Mouse (Mus musculus) MEL (cell line): Measurements from ENCODE around the gene Efr3b. TPM values are rescaled to one million over a fixed set of nuclear protein-coding genes. Genes with fewer than 3 reads are reported as not detected.

Experiments used
- DNase-seq: peaks from one replicate; pipeline ENCODE4 v3.0.0; 2011; ENCODE audit warnings: low read depth, low spot score
- H3K27ac ChIP-seq: 2 replicates; pipeline ENCODE4 v1.5.1; 2012; ENCODE audit warnings: low read depth, mild to moderate bottlenecking, control low read depth, low read length, moderate library complexity; ENCODE audit not compliant: control insufficient read depth
- H3K27me3 ChIP-seq, 2 experiments: fragments of 150-350 bp in 1 of 2; sonication (generic) in 1 of 2; 2 replicates each; pipeline ENCODE4 v1.6.1; 2012; ENCODE audit warnings: low read length in 2 of 2, mild to moderate bottlenecking in 2 of 2, improper control_type of control experiment in 1 of 2, moderate library complexity in 1 of 2; ENCODE audit not compliant: insufficient read depth in 2 of 2, control insufficient read depth in 1 of 2
- H3K36me3 ChIP-seq, 2 experiments: 2 replicates each; pipeline ENCODE4 v1.6.1; 2012 to 2014; ENCODE audit warnings: low read length in 2 of 2, improper control_type of control experiment in 1 of 2, inconsistent platforms in 1 of 2, mild to moderate bottlenecking in 1 of 2; ENCODE audit not compliant: insufficient read depth in 2 of 2, control insufficient read depth in 1 of 2
- H3K4me1 ChIP-seq, 2 experiments: fragments of 150-350 bp in 1 of 2; sonication (generic) in 1 of 2; 2 replicates each; pipeline ENCODE4 v1.6.1; 2012; ENCODE audit warnings: low read length in 2 of 2, improper control_type of control experiment in 1 of 2, mild to moderate bottlenecking in 1 of 2; ENCODE audit not compliant: insufficient read depth in 2 of 2, control insufficient read depth in 1 of 2
- H3K4me3 ChIP-seq, 2 experiments: fragments of 150-350 bp in 1 of 2; sonication (generic) in 1 of 2; 2 replicates each; pipeline ENCODE4 v1.5.1; 2012; ENCODE audit warnings: low read depth in 2 of 2, low read length in 2 of 2, mild to moderate bottlenecking in 2 of 2, moderate library complexity in 2 of 2, control low read depth in 1 of 2, improper control_type of control experiment in 1 of 2; ENCODE audit not compliant: control insufficient read depth in 1 of 2, insufficient read depth in 1 of 2
- H3K79me2 ChIP-seq: 2 replicates; pipeline ENCODE4 v1.6.1; 2012; ENCODE audit warnings: mild to moderate bottlenecking, low read length, moderate library complexity; ENCODE audit not compliant: control insufficient read depth, poor library complexity, insufficient read depth
- H3K9ac ChIP-seq: 2 replicates; pipeline ENCODE4 v1.6.1; 2012; ENCODE audit warnings: low read depth, mild to moderate bottlenecking, control low read depth, low read length, moderate library complexity; ENCODE audit not compliant: control insufficient read depth, poor library complexity, severe bottlenecking
- H3K9me3 ChIP-seq: fragments of 150-350 bp; sonication (generic); replicated peaks from 2 replicates; pipeline ENCODE4 v1.6.1; 2012; ENCODE audit warnings: mild to moderate bottlenecking, low read length, improper control_type of control experiment, moderate library complexity; ENCODE audit not compliant: insufficient read depth
- CHD2 ChIP-seq: IDR thresholded peaks from 2 replicates; pipeline ENCODE4 v1.6.1; 2011; ENCODE audit warnings: low read length, improper control_type of control experiment
- E2F4 ChIP-seq: IDR thresholded peaks from 2 replicates; pipeline ENCODE4 v1.6.1; 2011; ENCODE audit warnings: low read depth, low read length, improper control_type of control experiment, borderline replicate concordance
- ELF1 ChIP-seq: IDR thresholded peaks from 2 replicates; pipeline ENCODE4 v1.6.1; 2014; ENCODE audit warnings: low read depth, mild to moderate bottlenecking, inconsistent platforms, low read length, improper control_type of control experiment, moderate library complexity
- HCFC1 ChIP-seq: IDR thresholded peaks from 2 replicates; pipeline ENCODE4 v1.6.1; 2012; ENCODE audit warnings: low read depth, mild to moderate bottlenecking, inconsistent platforms, low read length, improper control_type of control experiment, moderate library complexity
- JUND ChIP-seq: IDR thresholded peaks from 2 replicates; pipeline ENCODE4 v1.6.1; 2011; ENCODE audit warnings: low read depth, mild to moderate bottlenecking, improper control_type of control experiment, low read length
- MAX ChIP-seq: IDR thresholded peaks from 2 replicates; pipeline ENCODE4 v1.6.1; 2011; ENCODE audit warnings: low read length, improper control_type of control experiment
- MAZ ChIP-seq: IDR thresholded peaks from 2 replicates; pipeline ENCODE4 v1.6.1; 2012; ENCODE audit warnings: low read depth, mild to moderate bottlenecking, inconsistent platforms, low read length, improper control_type of control experiment
- MEF2A ChIP-seq: IDR thresholded peaks from 2 replicates; pipeline ENCODE4 v1.6.1; 2014; ENCODE audit warnings: low read depth, mild to moderate bottlenecking, inconsistent platforms, low read length, improper control_type of control experiment; ENCODE audit not compliant: poor library complexity, insufficient replicate concordance, severe bottlenecking; ENCODE audit errors: extremely low read depth
- MXI1 ChIP-seq: IDR thresholded peaks from 2 replicates; pipeline ENCODE4 v1.6.1; 2011; ENCODE audit warnings: mild to moderate bottlenecking, low read depth, low read length, improper control_type of control experiment
- MYB ChIP-seq: IDR thresholded peaks from 2 replicates; pipeline ENCODE4 v1.6.1; 2011; ENCODE audit warnings: mild to moderate bottlenecking, low read depth, low read length, improper control_type of control experiment
- MYC ChIP-seq: IDR thresholded peaks from 2 replicates; pipeline ENCODE4 v1.6.1; 2011; ENCODE audit warnings: low read depth, mild to moderate bottlenecking, low read length, improper control_type of control experiment, moderate library complexity
- NRF1 ChIP-seq: IDR thresholded peaks from 2 replicates; pipeline ENCODE4 v1.6.1; 2014; ENCODE audit warnings: low read depth, mild to moderate bottlenecking, inconsistent platforms, low read length, improper control_type of control experiment, moderate library complexity; ENCODE audit not compliant: poor library complexity, insufficient read depth, severe bottlenecking
- POLR2A ChIP-seq, 2 experiments: IDR thresholded peaks; 2 replicates each; pipeline ENCODE4 v1.6.1; 2011 to 2012; ENCODE audit warnings: low read length in 2 of 2, mild to moderate bottlenecking in 2 of 2, control low read depth in 1 of 2, improper control_type of control experiment in 1 of 2, low read depth in 1 of 2, moderate library complexity in 1 of 2; ENCODE audit not compliant: control insufficient read depth in 1 of 2, insufficient read depth in 1 of 2, poor library complexity in 1 of 2
- SIN3A ChIP-seq: IDR thresholded peaks from 2 replicates; pipeline ENCODE4 v1.6.1; 2012; ENCODE audit warnings: low read length, improper control_type of control experiment, inconsistent platforms
- TCF12 ChIP-seq: IDR thresholded peaks from 2 replicates; pipeline ENCODE4 v1.6.1; 2014; ENCODE audit warnings: low read depth, mild to moderate bottlenecking, inconsistent platforms, low read length, improper control_type of control experiment, moderate library complexity
- UBTF ChIP-seq: IDR thresholded peaks from 2 replicates; pipeline ENCODE4 v1.6.1; 2012; ENCODE audit warnings: low read depth, mild to moderate bottlenecking, inconsistent platforms, low read length, improper control_type of control experiment, moderate library complexity, borderline replicate concordance; ENCODE audit not compliant: insufficient read depth
- USF2 ChIP-seq, 2 experiments: IDR thresholded peaks; 2 replicates each; pipeline ENCODE4 v1.6.1; 2011 to 2012; ENCODE audit warnings: improper control_type of control experiment in 2 of 2, low read length in 2 of 2, borderline replicate concordance in 1 of 2, inconsistent platforms in 1 of 2, low read depth in 1 of 2, mild to moderate bottlenecking in 1 of 2; ENCODE audit not compliant: insufficient read depth in 1 of 2
- polyA plus RNA-seq, 2 experiments: library from polyadenylated mRNA; stranded (reverse) in 1 of 2; unstranded in 1 of 2; fragments of >175 nt in 1 of 2; fragments of >200 nt in 1 of 2; gene quantifications; 2 replicates each; pipeline versions ENCODE4 v1.2.1 to v1.2.4; 2012; ENCODE audit warnings: low replicate concordance in 2 of 2, low read depth in 1 of 2; ENCODE audit not compliant: insufficient read length in 2 of 2, insufficient read depth in 1 of 2, missing spikeins in 1 of 2
- total RNA-seq: library from RNA; depleted of rRNA; stranded (reverse); fragments of 300-350 nt; gene quantifications from 2 replicates; pipeline ENCODE4 v1.2.3, GENCODE M21; 2012; rRNA removed

Gene Efr3b
- total RNA-seq (0.88 and 1.5 TPM in 2 replicates), polyA plus RNA-seq (1 to 10 TPM in 1 of 2 experiments, not detected in 1; 1.7 TPM)

DNA sequence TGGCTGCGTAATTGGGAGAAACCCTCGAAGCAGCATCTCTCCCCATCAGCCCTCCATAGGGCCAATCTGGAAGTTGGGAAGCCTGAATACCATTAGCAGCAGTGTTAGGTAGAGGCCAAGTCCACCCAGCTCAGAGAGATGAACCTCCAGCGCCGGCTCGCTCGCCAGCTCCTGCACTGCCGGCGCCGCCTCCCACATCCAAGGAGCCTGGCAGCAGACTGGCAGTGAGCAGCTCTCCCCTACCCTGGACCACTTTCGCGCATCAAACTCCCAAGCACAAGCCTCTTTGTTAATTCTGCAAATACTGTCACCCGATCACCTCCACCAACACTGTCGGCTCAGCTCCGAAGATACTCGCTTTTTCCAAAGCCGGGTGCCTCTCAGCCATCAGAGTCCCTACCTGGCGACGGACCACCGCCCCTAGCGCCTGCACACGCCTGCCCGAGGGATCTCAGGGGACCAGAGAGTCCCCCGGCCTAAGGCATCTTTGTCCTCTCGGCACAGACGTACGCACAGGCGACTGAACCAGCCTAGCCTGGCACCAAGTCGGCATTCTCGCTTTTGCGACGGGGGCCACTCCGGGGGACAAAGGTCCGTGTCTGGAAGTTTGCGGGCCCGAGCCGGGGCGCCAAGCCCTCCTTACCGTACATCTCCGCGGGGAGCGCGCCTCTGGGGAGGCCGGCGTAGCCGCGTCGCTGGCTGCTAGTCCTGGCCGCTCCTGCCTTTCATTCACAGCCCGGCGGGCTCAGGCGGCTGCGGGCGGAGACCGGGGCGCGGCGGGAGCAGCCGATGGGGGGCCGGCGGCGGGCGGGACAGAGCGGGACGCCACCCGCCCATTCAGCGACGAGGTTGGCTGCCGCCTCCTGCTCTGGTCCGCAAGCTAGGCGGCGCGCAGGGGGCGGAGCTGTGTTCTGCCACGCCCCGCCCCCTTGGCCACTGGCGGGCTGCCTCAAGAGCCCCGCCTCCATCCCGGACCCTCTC lies at the start of gene Efr3b:
Gene Efr3b, minus strand, starts transcription at position 855 of the 981 bp plus-strand sequence.
- H3K27ac ChIP-seq = no peak within 1 kb of the TSS
- H3K36me3 ChIP-seq = no peaks in the 10 kb centered on the region
- H3K9ac ChIP-seq = peak within 1 kb of the TSS; percentile 70
- DNase-seq = peak; percentile 87
- peak within 1 kb of the TSS; percentile 63 to 69 for H3K4me3 ChIP-seq
- H3K4me1 ChIP-seq = peaks cover 0 to 5% of the 10 kb centered on the region in 2 experiments; a peak in 2 of 4 replicates
- TF ChIP-seq UBTF (peak; percentile 81; the same call in 1 of the 2 replicates), MEF2A (no peak), MYB (no peak), SIN3A (0 out of 2 replicates have a peak, but pooled peaks have one; percentile 35), HCFC1 (no peak), POLR2A (IDR thresholded peaks at IDR 0.05; ENCODE audit: control insufficient read depth in 1 of 2, insufficient read depth in 1 of 2, low read depth in 1 of 2, low read length in 2 of 2, poor library complexity in 1 of 2) (no peak), E2F4 (no peak), MXI1 (no peak), MAX (no peak), MYC (no peak), NRF1 (no peak), ELF1 (no peak), TCF12 (no peak), MAZ (peak; percentile 51; the same call in 1 of the 2 replicates), USF2 (IDR thresholded peaks at IDR 0.05; ENCODE audit: borderline replicate concordance in 1 of 2, insufficient read depth in 1 of 2, low read depth in 1 of 2, low read length in 2 of 2) (no peak), CHD2 (no peak), JUND (no peak)
- H3K9me3 ChIP-seq = no peaks in the 10 kb centered on the region
- no peaks in the 10 kb centered on the region; the same call in 1 of the 2 replicates for H3K79me2 ChIP-seq
- peaks cover 2 to 4% of the 10 kb centered on the region in 2 experiments; a peak in 3 of 4 replicates for H3K27me3 ChIP-seq

DNA sequence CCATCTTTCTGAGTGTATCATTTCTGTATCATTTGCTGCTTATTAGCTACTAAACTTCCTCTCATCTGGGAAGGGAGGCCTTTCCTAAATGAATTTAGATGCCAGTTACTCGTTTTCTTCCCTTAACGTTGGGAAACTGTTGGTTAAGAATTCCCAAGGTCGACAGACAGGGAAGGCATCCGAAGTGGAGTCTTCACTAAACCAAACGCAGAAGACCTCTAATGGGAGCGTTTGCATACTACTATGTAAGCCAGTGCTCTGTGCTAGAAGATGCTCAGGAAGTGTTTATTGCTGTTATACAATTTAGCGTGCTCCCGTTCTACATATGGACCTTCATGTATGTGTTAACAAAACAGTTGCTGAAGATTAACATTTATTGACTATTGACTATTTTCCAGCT lies 44.7 kb upstream of the Efr3b start:
- Histone ChIP-seq H3K9me3 (no peaks in the 10 kb centered on the region), H3K36me3 (peaks cover 1 to 10% of the 10 kb centered on the region in 2 experiments; a peak in 2 of 4 replicates), H3K27me3 (no peaks in the 10 kb centered on the region), H3K9ac (peak overlapping the region; percentile 93), H3K27ac (no peak overlapping the region), H3K4me3 (peak overlapping the region; percentile 63 to 88; a peak in 3 of 4 replicates), H3K4me1 (peaks cover 0 to 9% of the 10 kb centered on the region in 2 experiments; a peak in 2 of 4 replicates), H3K79me2 (peaks cover 13% of the 10 kb centered on the region)
- no peak for TF ChIP-seq HCFC1
- no peak for TF ChIP-seq E2F4
- DNase-seq = no peak
